Comparison of ENCODE assay signal across 8 mouse cellular contexts in genomic region chr5:142908941-142909575, GRCm38 (mm10). TPM values are rescaled to one million over a fixed set of nuclear protein-coding genes. Genes with fewer than 3 reads are reported as not detected.
A peak's percentile ranks its signal among the peaks of the same experiment; 100 is the strongest.
DNase-seq lines count a peak whose midpoint lies in the region; ATAC-seq and TF ChIP-seq lines count a peak whose summit lies in the region.

No protein-coding gene starts in this region.

- peaks cover 15% of the 10 kb centered on the region for H3K36me3 ChIP-seq in heart, postnatal 0 days (replicated peaks; ENCODE audit: control insufficient read depth, insufficient read depth, low read length)
- H3K36me3 ChIP-seq in limb, embryonic 10.5 days = peaks cover 20% of the 10 kb centered on the region
- H3K36me3 ChIP-seq in midbrain, embryonic 15.5 days (replicated peaks) = peaks cover 13% of the 10 kb centered on the region

- ATAC-seq in heart, postnatal 0 days (ENCODE audit: insufficient read depth, low read depth) = no peak
- ATAC-seq in midbrain, embryonic 15.5 days (replicated peaks) = no peak
- ATAC-seq in megakaryocyte-erythroid progenitor cell, adult 5-6 weeks (replicated peaks; ENCODE audit: low FRiP score, low TSS enrichment, poor library complexity, severe bottlenecking) = no peak
- no peak for ATAC-seq in erythroid progenitor cell, adult 5-6 weeks (replicated peaks; ENCODE audit: low FRiP score, poor library complexity, severe bottlenecking)

- H3K4me2 ChIP-seq in heart, postnatal 0 days (ENCODE audit: low read depth, low read length) = peak overlapping the region; percentile 43
- H3K4me2 ChIP-seq in midbrain, embryonic 15.5 days = no peak overlapping the region

- H3K9me3 ChIP-seq in heart, postnatal 0 days (replicated peaks; ENCODE audit: control insufficient read depth, low read length) = no peaks in the 10 kb centered on the region
- H3K9me3 ChIP-seq in limb, embryonic 10.5 days (replicated peaks) = no peaks in the 10 kb centered on the region
- H3K9me3 ChIP-seq in midbrain, embryonic 15.5 days = no peaks in the 10 kb centered on the region

- no peak overlapping the region for H3K4me3 ChIP-seq in heart, postnatal 0 days (ENCODE audit: low read depth, low read length)
- 0 out of 2 replicates have a peak overlapping the region, but pooled peaks have one; percentile 11 for H3K4me3 ChIP-seq in limb, embryonic 10.5 days
- H3K4me3 ChIP-seq in midbrain, embryonic 15.5 days = no peak overlapping the region

- TF ChIP-seq CTCF in heart, postnatal 0 days (IDR thresholded peaks at IDR 0.05; ENCODE audit: low read depth) = no peak

- H3K4me1 ChIP-seq in heart, postnatal 0 days (ENCODE audit: control insufficient read depth, insufficient read depth) = peaks cover 35% of the 10 kb centered on the region
- peaks cover 45% of the 10 kb centered on the region for H3K4me1 ChIP-seq in limb, embryonic 10.5 days
- H3K4me1 ChIP-seq in midbrain, embryonic 15.5 days = peaks cover 29% of the 10 kb centered on the region

- H3K27ac ChIP-seq in heart, postnatal 0 days (ENCODE audit: low read depth) = peak overlapping the region; percentile 100
- peak overlapping the region; percentile 100 for H3K27ac ChIP-seq in limb, embryonic 10.5 days
- H3K27ac ChIP-seq in midbrain, embryonic 15.5 days = peak overlapping the region; percentile 52

- peak; percentile 70 for DNase-seq in CD4-positive, CD25-positive, alpha-beta regulatory T cell, adult 2 months (ENCODE audit: low read depth, low spot score)
- peak; percentile 50 for DNase-seq in T-cell, adult 2 months (ENCODE audit: low spot score)
- no peak for DNase-seq in heart, postnatal 0 days (ENCODE audit: low spot score)
- no peak for DNase-seq in limb, embryonic 10.5 days (ENCODE audit: low spot score)
- DNase-seq in thymus, postnatal 14 days = peak; percentile 78

- TF ChIP-seq EP300 in heart, postnatal 0 days (IDR thresholded peaks at IDR 0.05; ENCODE audit: low read depth) = no peak

- WGBS in heart, postnatal 0 days = 17% methylated on average over 5 of the region's 5 CpGs
- WGBS in limb, embryonic 10.5 days = 43% methylated on average over 5 of the region's 5 CpGs
- 33% methylated on average over 5 of the region's 5 CpGs for WGBS in midbrain, embryonic 15.5 days

- peak overlapping the region; percentile 28; the same call in 1 of the 2 replicates for H3K9ac ChIP-seq in heart, postnatal 0 days (replicated peaks; ENCODE audit: low read depth, low read length)
- H3K9ac ChIP-seq in midbrain, embryonic 15.5 days = no peak overlapping the region

- no peaks in the 10 kb centered on the region for H3K27me3 ChIP-seq in heart, postnatal 0 days (ENCODE audit: control insufficient read depth, insufficient read depth, low read length)
- peaks cover 20% of the 10 kb centered on the region; the same call in 1 of the 2 replicates for H3K27me3 ChIP-seq in limb, embryonic 10.5 days (ENCODE audit: low read depth, poor library complexity, severe bottlenecking)
- no peaks in the 10 kb centered on the region for H3K27me3 ChIP-seq in midbrain, embryonic 15.5 days (replicated peaks)

RNA-seq across cellular contexts. Expression of gene Actb, which starts 2.5 kb away (rescaled TPM):
- total RNA-seq in heart, postnatal 0 days (2014; rRNA removed; ENCODE audit: low replicate concordance) = 2,129 and 2,574 TPM in 2 replicates
- polyA plus RNA-seq in heart, postnatal 0 days (2015; fragmentation: Nextera tagmentation; extraction: Ambion mirVana) = 4,473 and 4,544 TPM in 2 replicates
- polyA plus RNA-seq in limb, embryonic 10.5 days (2016; fragmentation: Nextera tagmentation; extraction: Ambion mirVana) = 13,950 and 14,682 TPM in 2 replicates
- 13,428 and 14,272 TPM in 2 replicates for polyA plus RNA-seq in midbrain, embryonic 15.5 days (2015; fragmentation: Nextera tagmentation; extraction: Ambion mirVana)
- 1,959 and 3,523 TPM in 2 replicates for total RNA-seq in megakaryocyte-erythroid progenitor cell, adult 5-6 weeks (2014; fragmentation: Nextera tagmentation)
- 1,717 and 2,932 TPM in 2 replicates for total RNA-seq in megakaryocyte-erythroid progenitor cell, adult 5-6 weeks (2017)
- 4,902 and 5,552 TPM in 2 replicates for total RNA-seq in erythroid progenitor cell, adult 5-6 weeks (2015; ENCODE audit: low replicate concordance)
- total RNA-seq in erythroid progenitor cell, adult 5-6 weeks (2017; ENCODE audit: low replicate concordance) = 1,509 and 1,723 TPM in 2 replicates

RNA-seq across cellular contexts. Expression of gene Fbxl18, which starts 13.8 kb away (rescaled TPM):
- 12.5 and 17.8 TPM in 2 replicates for total RNA-seq in heart, postnatal 0 days (2014; rRNA removed; ENCODE audit: low replicate concordance)
- polyA plus RNA-seq in heart, postnatal 0 days (2015; fragmentation: Nextera tagmentation; extraction: Ambion mirVana) = 6.8 and 7.3 TPM in 2 replicates
- 20.9 and 22.8 TPM in 2 replicates for polyA plus RNA-seq in limb, embryonic 10.5 days (2016; fragmentation: Nextera tagmentation; extraction: Ambion mirVana)
- polyA plus RNA-seq in midbrain, embryonic 15.5 days (2015; fragmentation: Nextera tagmentation; extraction: Ambion mirVana) = 41.6 and 43.0 TPM in 2 replicates
- 7.7 and 7.8 TPM in 2 replicates for total RNA-seq in megakaryocyte-erythroid progenitor cell, adult 5-6 weeks (2014; fragmentation: Nextera tagmentation)
- 1.4 and 3.9 TPM in 2 replicates for total RNA-seq in megakaryocyte-erythroid progenitor cell, adult 5-6 weeks (2017)
- total RNA-seq in erythroid progenitor cell, adult 5-6 weeks (2015; ENCODE audit: low replicate concordance) = 0.42 and 4.0 TPM in 2 replicates
- total RNA-seq in erythroid progenitor cell, adult 5-6 weeks (2017; ENCODE audit: low replicate concordance) = 2.4 and 2.7 TPM in 2 replicates

RNA-seq across cellular contexts. Expression of gene Fscn1, which starts 51.1 kb away (rescaled TPM):
- 101 and 104 TPM in 2 replicates for total RNA-seq in heart, postnatal 0 days (2014; rRNA removed; ENCODE audit: low replicate concordance)
- polyA plus RNA-seq in heart, postnatal 0 days (2015; fragmentation: Nextera tagmentation; extraction: Ambion mirVana) = 77.9 and 78.7 TPM in 2 replicates
- polyA plus RNA-seq in limb, embryonic 10.5 days (2016; fragmentation: Nextera tagmentation; extraction: Ambion mirVana) = 806 and 864 TPM in 2 replicates
- 507 and 508 TPM in 2 replicates for polyA plus RNA-seq in midbrain, embryonic 15.5 days (2015; fragmentation: Nextera tagmentation; extraction: Ambion mirVana)
- 0.17 TPM in 1 of 2 replicates, not detected in the other for total RNA-seq in megakaryocyte-erythroid progenitor cell, adult 5-6 weeks (2014; fragmentation: Nextera tagmentation)
- total RNA-seq in megakaryocyte-erythroid progenitor cell, adult 5-6 weeks (2017) = 0.11 TPM in 1 of 2 replicates, not detected in the other
- 0.84 TPM in 1 of 2 replicates, not detected in the other for total RNA-seq in erythroid progenitor cell, adult 5-6 weeks (2015; ENCODE audit: low replicate concordance)
- total RNA-seq in erythroid progenitor cell, adult 5-6 weeks (2017; ENCODE audit: low replicate concordance) = 5.1 TPM in 1 of 2 replicates, not detected in the other

Comparison
In these comparisons a context has a peak if more than half of its experiments do, and no peak if none do; other contexts are left out.
1. DNase-seq: peak in CD4-positive, CD25-positive, alpha-beta regulatory T cell, adult 2 months (single experiment), T-cell, adult 2 months (single experiment) and thymus, postnatal 14 days (single experiment); none in heart, postnatal 0 days (single experiment) and limb, embryonic 10.5 days (single experiment).
2. RNA of gene Fscn1, which starts 51.1 kb away (total RNA-seq): 101 to 104 TPM in heart, postnatal 0 days; 0.84 to 5.1 TPM in erythroid progenitor cell, adult 5-6 weeks and 0.11 to 0.17 TPM in megakaryocyte-erythroid progenitor cell, adult 5-6 weeks; every median in the first group is over 10 times any median in the second.
3. Peak in every context shown above with its lines, with median percentiles within 50 percentile points of each other: H3K27ac ChIP-seq.